Mouse (Mus musculus): Measurements from ENCODE around the gene Rec8.

Gene Rec8

DNA sequence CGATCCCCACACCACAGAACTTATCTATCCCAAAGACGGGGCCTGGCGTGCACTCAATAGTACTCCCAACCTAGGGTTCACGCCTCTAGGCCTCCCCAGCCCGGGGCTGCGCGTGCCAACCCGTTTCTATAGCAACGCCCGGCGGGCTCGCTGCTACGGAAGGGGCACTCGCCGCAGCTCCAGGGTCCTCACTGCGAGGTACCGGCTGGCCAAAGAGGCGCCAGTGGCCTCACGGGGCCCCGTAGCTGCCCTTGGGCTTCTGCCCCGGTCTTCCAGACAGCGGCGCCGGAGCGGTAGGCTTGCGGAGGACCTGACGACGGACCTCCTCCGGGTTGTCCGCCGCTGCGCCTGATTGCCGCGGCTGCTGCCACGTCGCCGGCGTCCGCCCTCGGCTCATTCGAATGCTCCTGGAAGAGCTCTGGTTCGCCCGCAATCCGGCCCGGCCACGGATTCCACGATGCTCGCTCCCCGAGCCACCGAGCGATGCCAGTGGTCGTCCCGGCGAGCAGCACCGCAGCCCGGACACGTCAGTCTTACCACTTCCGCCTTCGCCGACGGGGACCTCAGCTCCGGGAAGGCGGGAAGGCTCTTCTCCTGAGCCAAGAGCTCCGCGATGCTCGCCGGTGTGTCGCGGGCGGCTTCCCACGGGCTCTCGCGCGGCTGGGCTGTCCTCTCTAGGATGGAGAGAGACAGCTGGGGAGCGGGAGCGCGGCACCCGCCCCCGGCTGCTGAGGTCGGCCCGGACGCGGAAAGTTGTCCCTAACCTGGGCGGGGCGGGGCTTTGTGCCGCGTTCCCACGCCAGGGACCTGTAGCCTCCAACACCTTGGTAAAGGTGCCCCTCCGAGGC lies 25.4 kb downstream of the Rec8 start, which contains the start of gene Tm9sf1:
TSS of gene Tm9sf1 (minus strand) at position 747 of the 848 bp plus-strand sequence.
- H3K36me3 ChIP-seq (ENCODE audit: control insufficient read depth, insufficient read depth, low read length, poor library complexity, severe bottlenecking): peaks cover 6% of the 10 kb centered on the region; the same call in 1 of the 2 replicates
- DNase-seq (ENCODE audit: low read depth, low spot score): peak; percentile 79
- no peaks in the 10 kb centered on the region for H3K27me3 ChIP-seq (ENCODE audit: control insufficient read depth, insufficient read depth, low read length, poor library complexity, severe bottlenecking)

GRCm38 (mm10) chr14:55644261-55644888 lies 26.5 kb downstream of the Rec8 start:
- peaks cover 4% of the 10 kb centered on the region; the same call in 1 of the 2 replicates for H3K36me3 ChIP-seq (ENCODE audit: control insufficient read depth, insufficient read depth, low read length, poor library complexity, severe bottlenecking)
- H3K27me3 ChIP-seq (ENCODE audit: control insufficient read depth, insufficient read depth, low read length, poor library complexity, severe bottlenecking): no peaks in the 10 kb centered on the region
- peak; percentile 23 for DNase-seq (ENCODE audit: low read depth, low spot score)

DNA sequence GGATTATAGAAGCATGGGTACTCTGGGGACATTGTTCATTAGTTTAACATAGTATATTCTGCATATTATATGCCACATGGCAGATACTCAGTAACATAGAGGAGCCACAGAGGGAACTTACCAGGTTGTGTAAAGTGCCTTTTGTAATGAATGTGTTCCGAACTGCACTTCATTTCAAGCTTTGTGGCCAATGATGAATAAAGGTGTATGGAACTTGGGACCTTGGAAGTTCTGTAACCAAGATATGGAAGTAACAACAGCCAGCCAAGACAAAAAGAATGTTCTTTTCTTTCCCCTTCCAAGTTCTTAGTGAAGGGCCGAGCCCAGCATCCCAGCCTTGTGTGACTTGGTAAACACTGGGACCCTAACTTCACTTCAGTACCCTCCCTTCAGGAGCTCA lies 32.0 kb downstream of the Rec8 start, which contains the start of gene Tssk4:
TSS of gene Tssk4 (plus strand) at position 301 of the 400 bp plus-strand sequence.
- DNase-seq (ENCODE audit: low read depth, low spot score): no peak
- H3K27me3 ChIP-seq (ENCODE audit: control insufficient read depth, insufficient read depth, low read length, poor library complexity, severe bottlenecking): no peaks in the 10 kb centered on the region
- H3K36me3 ChIP-seq (ENCODE audit: control insufficient read depth, insufficient read depth, low read length, poor library complexity, severe bottlenecking): no peaks in the 10 kb centered on the region

- no peak for DNase-seq (ENCODE audit: low read depth, low spot score)
- Histone ChIP-seq H3K36me3 (ENCODE audit: control insufficient read depth, insufficient read depth, low read length, poor library complexity, severe bottlenecking) (no peaks in the 10 kb centered on the region), H3K27me3 (ENCODE audit: control insufficient read depth, insufficient read depth, low read length, poor library complexity, severe bottlenecking) (no peaks in the 10 kb centered on the region)
Measured at GRCm38 (mm10) chr14:55651528-55651927, 33.7 kb downstream of the Rec8 start.

DNA sequence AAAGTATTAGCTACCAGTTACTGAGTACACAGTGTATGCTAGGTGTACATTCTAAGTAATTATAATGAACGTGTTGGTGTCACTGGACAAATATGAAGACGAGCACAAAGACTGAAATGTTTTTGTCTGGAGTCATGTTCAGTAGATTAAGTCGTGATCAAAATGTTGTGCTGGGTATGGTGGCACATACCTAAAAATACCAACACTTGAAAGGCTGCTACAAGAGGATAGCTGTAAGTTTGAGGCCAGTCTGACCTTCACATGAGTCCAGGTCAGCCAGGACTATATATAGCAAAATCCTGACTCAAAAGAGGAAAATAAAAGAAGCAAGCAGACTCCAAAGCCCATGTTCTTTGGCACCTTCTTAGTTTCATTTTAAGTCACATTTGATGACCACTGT lies 39.1 kb downstream of the Rec8 start:
- Histone ChIP-seq H3K36me3 (ENCODE audit: control insufficient read depth, insufficient read depth, low read length, poor library complexity, severe bottlenecking) (peaks cover 3% of the 10 kb centered on the region), H3K27me3 (ENCODE audit: control insufficient read depth, insufficient read depth, low read length, poor library complexity, severe bottlenecking) (no peaks in the 10 kb centered on the region)
- no peak for DNase-seq (ENCODE audit: low read depth, low spot score)

GRCm38 (mm10) chr14:55658011-55658410 lies 40.2 kb downstream of the Rec8 start:
- no peak for DNase-seq (ENCODE audit: low read depth, low spot score)
- H3K36me3 ChIP-seq (ENCODE audit: control insufficient read depth, insufficient read depth, low read length, poor library complexity, severe bottlenecking): peaks cover 6% of the 10 kb centered on the region
- no peaks in the 10 kb centered on the region for H3K27me3 ChIP-seq (ENCODE audit: control insufficient read depth, insufficient read depth, low read length, poor library complexity, severe bottlenecking)

GRCm38 (mm10) chr14:55659960-55660573 lies 42.2 kb downstream of the Rec8 start, which contains the start of gene Mdp1:
Gene Mdp1 (minus strand): TSS chr14:55660508.
- peak; percentile 87 for DNase-seq (ENCODE audit: low read depth, low spot score)
- H3K36me3 ChIP-seq (ENCODE audit: control insufficient read depth, insufficient read depth, low read length, poor library complexity, severe bottlenecking): peaks cover 6% of the 10 kb centered on the region
- H3K27me3 ChIP-seq (ENCODE audit: control insufficient read depth, insufficient read depth, low read length, poor library complexity, severe bottlenecking): no peaks in the 10 kb centered on the region

DNA sequence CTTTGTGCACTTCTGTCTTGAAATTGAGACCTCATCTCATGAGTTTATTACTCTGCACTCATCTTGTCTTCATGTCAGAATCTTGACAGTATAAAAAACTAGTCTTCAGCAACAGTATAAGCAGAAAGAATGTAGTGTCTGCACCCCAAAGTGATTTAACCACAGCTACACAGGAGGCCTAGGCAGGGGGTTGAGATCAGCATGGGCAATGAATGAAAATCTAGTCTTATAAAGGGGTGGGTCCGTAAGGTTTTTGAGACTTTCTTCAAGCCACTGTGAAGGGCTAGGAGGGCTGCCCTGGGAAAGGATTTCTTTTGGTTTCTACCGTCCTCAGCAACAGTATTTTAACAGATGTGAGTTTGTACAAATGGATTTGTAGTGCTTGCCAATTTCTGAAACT lies 42.8 kb downstream of the Rec8 start:
- Histone ChIP-seq H3K36me3 (ENCODE audit: control insufficient read depth, insufficient read depth, low read length, poor library complexity, severe bottlenecking) (peaks cover 6% of the 10 kb centered on the region), H3K27me3 (ENCODE audit: control insufficient read depth, insufficient read depth, low read length, poor library complexity, severe bottlenecking) (no peaks in the 10 kb centered on the region)
- DNase-seq (ENCODE audit: low read depth, low spot score): no peak

- Histone ChIP-seq H3K36me3 (ENCODE audit: control insufficient read depth, insufficient read depth, low read length, poor library complexity, severe bottlenecking) (no peaks in the 10 kb centered on the region; the same call in 1 of the 2 replicates), H3K27me3 (ENCODE audit: control insufficient read depth, insufficient read depth, low read length, poor library complexity, severe bottlenecking) (no peaks in the 10 kb centered on the region)
- DNase-seq (ENCODE audit: low read depth, low spot score): no peak
Measured at GRCm38 (mm10) chr14:55671486-55671832, 53.6 kb downstream of the Rec8 start.

DNA sequence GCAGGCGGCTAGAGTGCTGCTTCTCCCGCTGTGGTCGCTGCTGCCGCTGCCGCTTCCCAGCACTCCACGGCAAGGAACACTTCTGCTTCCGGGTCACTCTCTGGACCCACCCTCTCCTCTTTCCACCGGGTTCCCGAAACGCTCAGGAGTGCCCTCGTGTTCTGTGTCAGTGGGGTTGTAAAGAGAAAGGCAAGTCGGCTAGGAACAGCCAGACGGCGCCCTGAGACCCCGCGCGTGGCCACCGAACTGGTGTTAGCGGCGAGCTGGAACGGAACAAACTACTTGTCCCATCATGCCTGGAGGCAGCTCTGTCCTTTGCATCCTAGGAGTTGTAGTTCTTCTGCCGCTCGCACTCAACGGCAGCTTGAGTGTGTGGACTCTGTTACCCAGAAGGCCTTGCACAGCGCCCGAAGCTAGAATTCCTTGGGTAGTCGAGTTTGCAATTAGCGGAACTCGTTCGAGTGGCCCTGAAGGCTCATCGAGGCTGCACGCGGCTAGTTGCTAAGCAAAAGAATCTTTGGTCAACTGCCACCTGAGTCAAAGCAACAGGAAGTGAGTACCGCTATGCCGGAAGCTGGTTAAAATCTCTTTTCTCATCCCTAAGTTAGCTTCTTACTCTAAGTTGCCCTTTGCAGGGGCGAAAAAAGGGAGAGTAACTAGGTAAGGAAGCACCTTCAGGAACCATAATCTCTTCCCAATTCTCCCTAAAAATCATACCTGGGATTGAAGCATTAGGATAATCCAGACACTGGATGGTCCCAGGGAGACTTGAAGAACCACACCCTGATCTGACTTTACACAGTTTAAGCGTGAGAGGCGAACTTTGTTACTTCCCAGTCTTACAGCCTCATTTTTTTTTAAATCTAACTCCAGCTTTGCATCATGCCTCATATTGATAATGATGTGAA lies 54.2 kb downstream of the Rec8 start, which contains the start of the genes Gmpr2 and Nedd8:
TSS of gene Gmpr2 (plus strand) at position 109 of the 908 bp plus-strand sequence.
TSS of gene Nedd8 (minus strand) at position 292 of the 908 bp plus-strand sequence.
- no peaks in the 10 kb centered on the region for H3K27me3 ChIP-seq (ENCODE audit: control insufficient read depth, insufficient read depth, low read length, poor library complexity, severe bottlenecking)
- no peaks in the 10 kb centered on the region; the same call in 1 of the 2 replicates for H3K36me3 ChIP-seq (ENCODE audit: control insufficient read depth, insufficient read depth, low read length, poor library complexity, severe bottlenecking)

DNA sequence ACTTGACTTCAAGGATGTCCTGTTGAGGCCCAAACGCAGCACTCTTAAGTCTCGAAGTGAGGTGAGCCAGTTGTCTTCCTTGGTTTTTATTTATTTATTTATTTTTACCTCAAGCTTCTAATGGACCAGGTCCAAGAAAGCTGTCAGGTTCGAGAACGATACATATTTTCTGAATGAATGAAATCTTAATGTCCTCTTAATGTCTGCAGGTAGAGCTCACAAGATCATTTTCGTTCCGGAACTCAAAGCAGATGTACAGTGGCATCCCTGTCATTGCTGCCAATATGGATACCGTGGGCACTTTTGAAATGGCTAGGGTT lies 54.9 kb downstream of the Rec8 start:
- no peak for DNase-seq (ENCODE audit: low read depth, low spot score)
- no peaks in the 10 kb centered on the region; the same call in 1 of the 2 replicates for H3K36me3 ChIP-seq (ENCODE audit: control insufficient read depth, insufficient read depth, low read length, poor library complexity, severe bottlenecking)
- H3K27me3 ChIP-seq (ENCODE audit: control insufficient read depth, insufficient read depth, low read length, poor library complexity, severe bottlenecking): no peaks in the 10 kb centered on the region

More for the DNA sequence above, 54.2 kb downstream of the Rec8 start, which contains the start of the genes Gmpr2 and Nedd8:
- DNase-seq (ENCODE audit: low read depth, low spot score): peak; percentile 97
